Mouse (Mus musculus) T-helper 17 cell (primary cell): ENCODE results near the gene Ywhag.

Source experiments
- in situ Hi-C, 2 experiments: fragments of 300-600 bp; cut with MboI, MseI; formaldehyde crosslinking; loops; 1 replicate in 1 of 2; 2 replicates in 1 of 2; pipeline ENCODE4 v1.15.1; 2025; ENCODE audit warnings: high pct_unique_total_duplicates in 2 of 2

The Ywhag gene

DNA sequence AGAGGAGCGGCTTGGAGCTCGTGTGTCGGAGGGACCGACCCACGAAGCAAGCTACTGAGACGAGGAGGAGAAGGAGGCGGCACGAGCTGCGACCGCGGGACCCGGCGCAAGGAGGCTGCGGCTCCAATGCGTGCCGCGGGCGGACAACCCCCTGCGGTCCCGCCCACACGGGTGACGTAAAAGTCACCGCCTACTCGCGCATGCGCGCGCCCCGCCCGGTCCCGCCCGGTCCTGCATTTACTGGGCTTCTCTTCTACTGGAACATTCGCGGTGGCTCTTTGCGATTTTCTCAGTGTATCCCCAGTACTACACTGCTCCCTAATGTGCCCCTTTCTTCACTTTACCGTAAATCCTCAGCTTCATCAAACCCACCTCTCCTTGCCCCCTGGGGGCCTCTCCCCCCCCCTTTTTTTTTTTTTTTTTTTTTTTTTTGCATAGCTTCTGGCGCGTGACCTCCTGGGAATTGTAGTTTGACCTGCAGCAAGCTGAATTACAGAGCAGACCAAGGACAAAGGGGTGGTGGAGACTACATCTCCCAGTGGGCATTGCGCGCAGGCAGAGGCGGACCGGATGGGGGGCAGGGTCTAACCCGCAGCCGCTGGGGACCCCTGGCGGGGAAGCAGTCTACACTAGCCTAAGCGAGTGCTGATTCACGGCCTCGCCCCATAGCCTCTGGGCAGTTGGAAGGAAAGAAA is at the start of gene Ywhag:
TSS of gene Ywhag (minus strand) at position 136 of the 695 bp plus-strand sequence.
- in situ Hi-C loops = loop anchor here in 1 of 2 experiments (10.0 kb wide), 1 partner anchor 1570 kb away; the partner anchor contains the start of gene Pop7

DNA sequence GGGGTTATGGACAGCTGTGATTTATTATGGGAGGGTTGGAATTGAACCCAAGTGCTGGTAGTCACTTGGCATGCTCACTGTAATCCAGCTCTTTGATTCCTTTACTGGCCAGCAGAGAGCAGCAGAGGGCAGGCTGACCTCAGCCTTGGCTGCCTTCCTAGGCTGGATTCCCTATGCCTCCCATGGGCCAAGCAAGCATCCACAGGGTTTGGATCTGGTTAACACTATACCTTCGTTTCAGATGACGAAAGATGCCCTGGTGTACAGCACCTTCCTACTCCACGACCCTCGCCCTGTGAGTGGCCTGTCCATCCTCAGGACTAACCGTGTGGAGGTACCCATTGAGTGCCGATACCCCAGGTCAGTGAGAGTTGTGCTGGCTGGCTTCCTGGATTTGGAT is 48.0 kb upstream of the Ywhag start:
- in situ Hi-C loops = no loop called here

DNA sequence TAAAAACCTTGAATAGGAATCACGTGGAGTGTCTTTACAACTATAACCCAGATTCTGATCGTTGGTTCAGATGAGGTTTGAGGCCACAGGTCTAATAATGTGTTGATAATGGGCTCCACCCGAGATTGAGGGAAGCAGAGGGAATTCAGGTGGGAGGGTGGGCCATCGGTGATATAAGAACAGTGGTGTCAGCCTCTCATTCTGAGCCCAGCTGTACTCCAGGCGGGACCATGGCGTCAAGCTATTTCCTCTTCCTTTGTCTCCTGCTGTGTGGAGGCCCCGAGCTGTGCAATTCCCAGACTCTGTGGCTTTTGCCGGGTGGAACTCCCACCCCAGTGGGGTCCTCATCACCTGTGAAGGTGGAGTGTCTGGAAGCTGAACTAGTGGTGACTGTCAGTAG is 45.5 kb upstream of the Ywhag start, which contains the start of gene Zp3:
TSS of gene Zp3 (plus strand) at position 196 of the 400 bp plus-strand sequence.
- in situ Hi-C loops = loop anchor here in 1 of 2 experiments (5.0 kb wide), 1 partner anchor 82 kb away; no protein-coding TSS in a partner anchor

DNA sequence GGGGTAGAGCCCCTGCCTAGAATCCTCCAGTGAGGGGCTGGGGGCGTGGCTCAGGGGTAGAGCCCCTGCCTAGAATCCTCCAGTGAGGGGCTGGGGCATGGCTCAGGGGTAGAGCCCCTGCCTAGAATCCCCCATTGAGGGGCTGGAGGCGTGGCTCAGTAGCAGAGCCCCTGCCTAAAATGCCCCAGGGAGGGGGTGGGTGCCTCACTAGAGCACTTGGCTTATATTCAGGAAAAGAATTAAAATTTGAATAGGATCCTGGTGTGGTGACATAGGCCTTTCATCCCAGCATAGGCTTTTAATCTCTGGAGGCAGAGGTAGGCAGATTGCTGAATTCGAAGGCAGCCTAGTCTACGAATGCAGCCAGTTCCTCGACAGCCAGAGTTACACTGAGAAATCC is 45.0 kb upstream of the Ywhag start:
- in situ Hi-C loops = loop anchor here in 1 of 2 experiments (5.0 kb wide), 1 partner anchor 83 kb away; no protein-coding TSS in a partner anchor

DNA sequence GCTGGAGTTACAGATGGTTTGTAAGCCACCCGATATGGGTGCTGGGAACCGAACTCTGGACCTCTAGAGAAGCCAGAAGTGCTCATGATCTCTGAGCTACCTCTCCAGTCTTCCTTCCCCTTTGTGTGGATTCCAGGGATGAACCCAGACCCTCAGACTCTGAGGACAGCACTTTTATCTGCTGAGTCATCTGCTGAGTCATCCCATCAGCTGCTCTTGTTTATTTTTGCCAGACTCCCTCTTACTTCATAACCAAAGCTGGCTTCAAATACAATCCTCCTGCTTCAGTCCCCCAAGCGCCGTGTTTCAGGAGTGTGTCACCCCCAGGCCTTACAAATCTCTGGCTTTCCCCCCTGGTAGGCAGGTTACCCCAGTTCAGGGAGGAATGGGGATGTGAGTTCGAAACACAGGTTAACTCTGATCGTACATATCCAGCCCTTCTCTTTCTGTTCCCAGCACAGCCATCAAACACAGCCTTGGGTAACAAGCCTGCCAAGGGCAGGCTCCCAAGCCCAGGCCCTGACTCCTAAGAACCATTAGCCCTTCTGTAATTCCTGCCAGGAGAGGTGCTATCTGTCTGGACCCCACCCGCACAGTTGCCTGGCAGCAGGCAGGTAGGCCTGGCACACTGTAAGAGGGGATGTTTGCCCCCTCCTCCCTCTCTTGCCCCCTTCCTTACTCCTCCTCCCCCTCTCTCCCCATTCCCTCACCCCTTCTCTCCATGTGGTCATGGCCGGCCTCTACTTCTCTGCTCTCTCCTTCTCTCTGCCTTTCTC is 41.7 kb upstream of the Ywhag start:
- in situ Hi-C loops = loop anchor here in 1 of 2 experiments (5.0 kb wide), 1 partner anchor 86 kb away; no protein-coding TSS in a partner anchor

DNA sequence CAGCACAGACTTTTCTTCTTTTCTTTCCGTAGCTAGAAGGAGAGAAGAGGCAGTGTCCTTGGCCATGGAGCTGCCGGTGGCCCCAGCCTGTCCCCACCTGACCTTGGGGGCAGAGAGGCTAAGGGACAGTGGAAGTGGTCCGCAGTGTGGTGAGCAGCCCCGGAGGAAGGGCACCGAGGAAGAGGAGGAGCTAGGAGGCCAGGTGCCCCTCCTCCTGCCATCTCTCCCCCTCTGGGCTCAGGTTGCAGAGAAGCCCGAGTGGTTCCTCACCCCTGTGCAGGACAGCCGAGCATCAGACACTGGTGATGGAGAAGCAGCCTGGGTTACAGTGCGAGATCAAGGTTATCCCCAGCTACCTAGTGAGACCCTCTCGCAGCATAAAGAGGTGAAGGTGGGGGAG is 39.9 kb upstream of the Ywhag start, which contains the start of gene Ssc4d:
TSS of gene Ssc4d (minus strand) at position 167 of the 400 bp plus-strand sequence.
- in situ Hi-C loops = loop anchor here (25.0 kb wide), 2 partner anchors 1338 to 1813 kb away; partner anchors contain the start of genes Mepce (in 1 of the 2), Ppp1r35 (in 1 of the 2), Srrt (in 1 of the 2) and Trip6 (in 1 of the 2)

DNA sequence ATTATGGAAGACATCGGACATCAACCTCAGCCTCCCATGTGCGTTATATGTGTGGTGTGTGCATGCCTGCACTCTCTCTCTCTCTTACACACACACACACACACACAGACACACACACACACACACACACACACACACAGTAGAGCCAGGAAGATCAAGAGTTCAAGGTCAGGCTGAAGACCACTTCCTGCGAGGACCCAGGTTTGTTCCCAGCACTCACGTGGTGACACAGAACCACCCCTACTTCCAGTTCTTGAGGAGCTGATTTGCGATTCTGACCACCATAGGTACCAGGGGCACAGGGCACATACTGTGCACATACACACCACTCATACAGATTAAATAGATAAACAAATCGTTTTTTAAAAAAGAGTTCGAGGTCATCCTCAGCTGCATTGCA is 37.5 kb upstream of the Ywhag start:
- in situ Hi-C loops = loop anchor here (25.0 kb wide), 2 partner anchors 1340 to 1815 kb away; partner anchors contain the start of genes Mepce (in 1 of the 2), Ppp1r35 (in 1 of the 2), Srrt (in 1 of the 2) and Trip6 (in 1 of the 2)

DNA sequence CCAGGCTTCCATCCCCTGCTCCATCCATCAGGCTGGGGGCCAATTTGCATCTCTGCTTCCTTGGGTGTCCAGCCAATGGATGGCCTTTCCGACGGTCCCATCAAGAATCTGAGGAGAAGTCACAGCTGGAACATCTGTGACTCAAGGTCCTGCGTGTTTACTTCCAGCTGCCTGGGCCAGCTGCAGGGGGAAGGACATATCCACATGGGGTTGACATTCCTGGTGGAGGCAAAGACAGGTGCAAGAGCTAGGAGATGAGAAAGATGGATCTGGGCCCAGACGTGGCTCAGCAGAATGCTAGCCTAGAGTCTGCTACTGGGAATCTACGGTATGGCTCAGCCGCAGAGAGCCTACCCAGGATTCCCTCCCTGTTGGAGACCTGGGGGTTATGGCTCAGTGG is 35.8 kb upstream of the Ywhag start:
- in situ Hi-C loops = loop anchor here (25.0 kb wide), 2 partner anchors 1342 to 1817 kb away; partner anchors contain the start of genes Mepce (in 1 of the 2), Ppp1r35 (in 1 of the 2), Srrt (in 1 of the 2) and Trip6 (in 1 of the 2)

DNA sequence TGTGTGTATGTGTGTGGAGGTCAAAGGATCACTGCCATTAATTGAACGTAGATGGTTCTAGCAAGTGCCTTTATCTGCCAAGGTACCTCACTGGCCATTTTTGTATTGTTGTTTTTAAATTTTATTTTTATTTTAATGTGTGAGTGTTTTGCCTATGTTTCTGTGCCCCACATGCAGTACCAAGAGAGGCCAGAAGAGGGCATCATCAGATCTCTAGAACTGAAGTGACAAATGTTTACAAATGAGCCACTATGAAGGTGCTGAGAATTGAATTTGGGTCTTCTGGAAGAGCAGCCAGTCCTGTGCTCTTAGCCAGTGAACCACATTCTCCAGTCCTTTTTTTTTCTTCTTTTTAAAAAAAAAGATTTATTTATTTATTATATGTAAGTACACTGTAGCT is 34.4 kb upstream of the Ywhag start:
- in situ Hi-C loops = loop anchor here (25.0 kb wide), 2 partner anchors 1344 to 1819 kb away; partner anchors contain the start of genes Mepce (in 1 of the 2), Ppp1r35 (in 1 of the 2), Srrt (in 1 of the 2) and Trip6 (in 1 of the 2)

DNA sequence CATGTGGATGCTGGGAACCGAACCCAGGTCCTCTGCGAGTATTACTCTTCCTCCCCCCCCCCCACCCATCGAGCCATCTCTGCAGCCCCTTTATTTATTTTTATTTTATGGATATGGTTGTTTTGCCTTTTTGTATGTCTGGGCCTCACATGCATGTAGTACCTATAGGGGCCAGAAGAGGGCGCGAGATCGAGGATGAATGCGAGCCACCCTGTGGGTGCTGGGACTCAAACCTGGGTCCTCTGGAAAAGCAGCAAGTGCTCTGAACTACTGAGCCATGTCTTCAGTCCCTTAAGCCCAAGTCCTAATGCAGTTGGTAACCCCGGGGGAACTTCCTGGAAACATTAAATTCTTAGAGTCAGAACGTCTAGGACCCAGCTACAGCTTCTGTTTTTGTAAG is 32.5 kb upstream of the Ywhag start:
- in situ Hi-C loops = loop anchor here (25.0 kb wide), 2 partner anchors 1345 to 1820 kb away; partner anchors contain the start of genes Mepce (in 1 of the 2), Ppp1r35 (in 1 of the 2), Srrt (in 1 of the 2) and Trip6 (in 1 of the 2)

DNA sequence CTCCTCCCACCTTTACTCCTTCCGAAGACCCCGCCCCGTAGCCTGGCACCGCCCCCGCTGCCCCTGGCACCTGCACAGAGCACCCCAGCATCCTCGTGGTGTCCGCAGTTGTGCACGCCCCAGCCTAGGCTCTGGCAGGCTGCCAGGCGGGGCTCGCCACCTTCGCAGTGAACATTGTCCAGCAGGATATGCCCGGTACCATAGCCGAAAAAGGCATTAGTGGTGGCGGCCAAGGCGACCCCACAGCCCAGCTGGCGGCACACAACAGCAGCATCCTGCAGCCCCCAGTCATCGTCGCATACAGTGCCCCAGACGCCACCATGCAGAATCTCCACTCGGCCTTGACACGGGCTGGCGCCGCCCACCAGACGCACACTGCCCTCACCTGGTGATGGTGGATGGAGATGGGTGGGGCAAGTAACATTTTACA is 31.1 kb upstream of the Ywhag start:
- in situ Hi-C loops = loop anchor here (25.0 kb wide), 2 partner anchors 1347 to 1822 kb away; partner anchors contain the start of genes Mepce (in 1 of the 2), Ppp1r35 (in 1 of the 2), Srrt (in 1 of the 2) and Trip6 (in 1 of the 2)

DNA sequence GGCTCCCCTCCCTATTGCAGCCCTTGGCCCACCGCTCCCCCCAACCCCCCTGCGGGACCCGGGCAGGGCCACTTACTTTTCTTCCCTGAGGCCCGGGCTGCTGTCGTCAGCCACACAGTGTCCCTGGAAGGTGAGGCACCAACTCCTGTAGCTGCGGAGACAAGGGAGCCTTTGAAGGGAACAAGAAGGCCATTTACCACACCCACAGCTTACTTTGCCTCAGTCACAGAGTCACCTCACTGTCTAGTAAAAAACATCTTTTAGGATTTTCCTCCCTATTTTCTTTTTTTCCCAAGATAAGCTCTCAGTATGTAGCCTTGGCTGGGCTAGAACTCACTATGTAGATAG is 28.8 kb upstream of the Ywhag start:
- in situ Hi-C loops = loop anchor here (25.0 kb wide), 2 partner anchors 1349 to 1824 kb away; partner anchors contain the start of genes Mepce (in 1 of the 2), Ppp1r35 (in 1 of the 2), Srrt (in 1 of the 2) and Trip6 (in 1 of the 2)

DNA sequence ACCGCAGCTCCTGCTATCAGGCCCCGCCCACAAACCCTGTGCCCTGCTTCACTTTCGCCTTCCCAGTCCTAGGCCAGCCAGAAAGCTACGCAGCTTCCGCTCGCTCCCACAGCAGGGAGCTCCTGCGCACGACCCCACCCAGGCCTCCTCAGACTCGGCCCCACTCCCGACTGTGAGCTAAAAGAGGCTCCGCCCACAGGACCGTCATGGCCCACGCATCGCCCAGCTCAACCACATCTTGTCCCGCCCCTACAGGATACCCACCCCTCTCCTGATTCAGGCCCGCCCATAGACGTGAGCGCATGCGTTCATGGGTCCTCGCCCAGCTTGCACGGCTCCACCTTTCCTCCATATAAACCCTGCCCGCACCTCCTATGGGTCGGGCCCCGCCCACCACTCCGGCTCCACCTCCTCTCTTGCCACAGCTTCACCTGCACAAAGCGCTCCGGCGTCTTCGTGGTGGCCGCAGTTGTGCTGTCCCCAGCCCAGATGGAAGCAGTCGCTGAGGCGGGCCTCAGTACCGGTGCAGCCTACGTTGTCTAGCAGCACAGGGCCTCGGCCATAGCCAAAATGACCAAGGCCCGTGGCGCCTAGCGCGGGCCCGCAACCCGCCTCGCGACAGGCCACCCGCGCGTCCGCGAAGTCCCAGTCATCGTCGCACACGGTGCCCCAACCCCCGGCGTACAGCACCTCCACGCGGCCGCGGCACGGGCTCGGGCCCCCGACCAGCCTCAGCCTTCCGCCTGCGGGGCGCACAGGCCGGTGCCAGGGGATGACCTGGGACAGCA is 28.3 kb upstream of the Ywhag start:
- in situ Hi-C loops = loop anchor here (25.0 kb wide), 2 partner anchors 1350 to 1825 kb away; partner anchors contain the start of genes Mepce (in 1 of the 2), Ppp1r35 (in 1 of the 2), Srrt (in 1 of the 2) and Trip6 (in 1 of the 2)

DNA sequence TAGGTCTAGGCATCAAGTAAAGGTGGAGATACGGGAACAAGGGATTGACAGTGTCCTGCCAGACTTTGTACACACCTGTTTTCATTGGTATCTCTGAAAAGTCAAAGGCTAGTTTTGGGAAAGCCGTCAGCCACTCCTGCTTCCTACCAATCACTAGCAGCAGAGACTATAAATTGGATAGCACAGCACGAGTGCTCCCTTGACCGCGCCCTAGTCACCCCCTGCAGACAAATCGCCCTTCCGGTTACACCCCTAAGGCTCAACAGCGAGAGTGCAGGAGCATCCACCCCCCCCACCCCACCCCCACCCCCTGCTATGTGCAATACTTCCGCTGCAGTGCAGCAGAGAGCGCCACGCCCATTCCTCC is 27.7 kb upstream of the Ywhag start:
- in situ Hi-C loops = loop anchor here (25.0 kb wide), 2 partner anchors 1350 to 1825 kb away; partner anchors contain the start of genes Mepce (in 1 of the 2), Ppp1r35 (in 1 of the 2), Srrt (in 1 of the 2) and Trip6 (in 1 of the 2)

DNA sequence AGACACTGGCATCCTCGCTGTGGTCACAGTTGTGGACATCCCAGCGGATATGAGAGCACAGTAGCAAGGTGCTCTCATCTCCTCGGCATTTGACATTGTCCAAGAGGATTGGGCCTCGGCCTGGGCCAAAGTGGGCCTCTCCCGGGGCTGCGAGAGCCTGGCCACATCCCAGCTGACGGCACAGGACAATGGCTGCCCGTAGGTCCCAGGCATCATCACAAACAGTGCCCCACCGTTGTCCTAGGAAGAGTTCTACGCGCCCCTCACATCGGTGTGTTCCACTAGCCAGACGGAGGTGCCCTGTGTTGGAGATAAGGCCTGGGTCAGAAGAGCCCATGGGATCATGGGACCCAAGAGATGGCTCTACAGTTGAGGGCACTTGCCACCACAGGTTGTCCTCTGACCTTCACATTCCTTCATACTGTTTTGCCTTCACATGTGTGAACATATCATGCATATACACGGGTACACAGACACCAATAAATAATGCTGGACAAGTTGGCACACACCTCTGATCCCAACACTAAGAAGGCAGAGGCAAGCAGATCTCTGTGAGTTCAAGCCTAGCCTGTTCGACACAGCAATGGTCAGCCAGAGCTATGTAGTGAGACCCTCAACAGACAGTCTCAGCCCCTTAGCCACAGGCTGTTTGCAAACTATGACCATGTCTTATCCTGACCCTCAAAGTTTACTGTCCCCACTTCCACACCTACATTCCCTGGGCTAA is 26.7 kb upstream of the Ywhag start:
- in situ Hi-C loops = loop anchor here (25.0 kb wide), 2 partner anchors 1351 to 1826 kb away; partner anchors contain the start of genes Mepce (in 1 of the 2), Ppp1r35 (in 1 of the 2), Srrt (in 1 of the 2) and Trip6 (in 1 of the 2)

DNA sequence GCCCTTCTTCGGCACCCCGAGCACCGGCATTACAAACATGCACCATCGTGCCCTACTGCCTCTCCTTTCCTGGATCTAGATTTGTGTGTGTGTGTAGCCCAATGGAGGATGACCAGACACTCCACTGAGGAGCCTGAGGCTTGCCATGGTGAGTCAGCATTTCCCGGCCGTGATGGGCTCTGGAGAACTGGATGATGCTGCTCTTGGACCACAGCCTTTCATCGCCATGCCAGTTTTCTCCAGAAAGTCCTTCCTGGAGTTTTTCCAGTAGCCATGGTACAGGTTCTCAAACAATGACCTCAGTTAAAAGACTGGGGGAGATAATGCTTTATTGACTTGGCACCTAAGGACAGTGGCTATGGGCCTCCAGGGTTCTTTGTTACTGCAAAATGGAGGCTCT is 25.5 kb upstream of the Ywhag start:
- in situ Hi-C loops = loop anchor here (5.0 to 25.0 kb wide), 3 partner anchors 563 to 1827 kb away; partner anchors contain the start of genes Mepce (in 1 of the 2), Ppp1r35 (in 1 of the 2), Srrt (in 1 of the 2) and Trip6 (in 1 of the 2)

DNA sequence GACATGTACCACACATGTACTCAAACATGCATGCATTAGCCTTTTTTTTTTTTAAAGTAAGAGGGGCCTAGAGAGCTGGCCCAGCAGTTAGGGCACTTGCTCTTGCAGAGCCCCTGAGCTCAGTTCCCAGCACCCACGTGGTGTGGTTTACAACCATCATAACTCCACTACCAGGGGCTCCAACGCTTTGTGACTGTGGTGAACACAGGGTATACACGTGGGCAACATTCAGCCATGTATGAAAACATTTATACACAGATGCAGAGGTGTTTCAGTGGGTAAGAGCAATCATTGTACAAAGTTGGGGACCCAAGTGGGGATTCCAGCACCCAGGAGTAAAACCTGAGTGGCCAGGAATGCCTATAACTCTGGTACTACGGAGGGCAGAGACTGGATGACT is 24.0 kb upstream of the Ywhag start:
- in situ Hi-C loops = loop anchor here (5.0 to 25.0 kb wide), 3 partner anchors 561 to 1829 kb away; partner anchors contain the start of genes Mepce (in 1 of the 2), Ppp1r35 (in 1 of the 2), Srrt (in 1 of the 2) and Trip6 (in 1 of the 2)

DNA sequence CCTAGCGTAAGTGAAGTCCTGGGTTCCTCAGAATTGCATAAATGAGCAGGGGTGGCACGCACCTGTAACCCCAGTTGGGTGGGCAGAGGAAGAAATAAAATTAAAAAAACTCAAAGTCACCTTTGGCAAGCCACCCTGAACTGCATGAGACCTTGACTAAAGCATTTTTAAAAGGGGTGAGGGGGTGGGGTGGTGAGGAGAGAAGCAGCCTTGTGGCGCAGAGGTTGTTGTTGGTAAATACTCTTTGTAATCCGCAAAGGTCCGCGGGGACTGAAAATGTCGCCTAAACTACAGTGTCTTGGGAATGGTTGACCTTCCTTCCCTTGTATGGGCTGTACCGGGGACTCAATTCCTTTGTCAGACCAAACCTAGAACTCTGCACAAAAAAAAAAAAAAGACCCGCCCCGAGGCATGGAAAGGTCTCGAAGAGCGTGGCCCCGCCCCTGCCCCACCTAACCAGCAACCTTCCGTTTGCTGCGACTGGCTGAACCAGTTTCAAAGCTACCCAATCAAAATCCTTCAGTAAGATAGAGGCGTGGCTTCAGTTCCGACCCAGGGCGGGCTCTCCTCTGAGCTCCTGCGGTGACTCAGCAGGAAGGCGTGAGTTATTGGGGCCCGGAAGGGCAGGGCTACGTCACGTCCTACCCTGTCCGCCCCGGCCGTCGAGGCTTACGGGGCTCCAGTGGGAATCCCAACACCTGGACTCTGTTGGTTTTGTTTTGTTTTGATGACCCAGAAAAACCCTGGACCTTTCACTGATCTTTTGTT is 23.0 kb upstream of the Ywhag start:
- in situ Hi-C loops = loop anchor here (5.0 to 25.0 kb wide), 3 partner anchors 560 to 1830 kb away; partner anchors contain the start of genes Mepce (in 1 of the 2), Ppp1r35 (in 1 of the 2), Srrt (in 1 of the 2) and Trip6 (in 1 of the 2)
